Mouse (Mus musculus) heart, postnatal 0 days (tissue): ENCODE results near the gene Armcx5.
"Not testable (repeated sequence)": the region's sequence is repeated elsewhere in the genome, so short reads cannot be mapped to it uniquely, and the experiment has no call there.

Experiments used
- CTCF ChIP-seq: IDR thresholded peaks from 2 replicates; pipeline ENCODE4 v1.5.1; 2016; ENCODE audit warnings: antibody characterized with exemption, control low read depth, low read depth
- EP300 ChIP-seq: IDR thresholded peaks from 2 replicates; pipeline ENCODE4 v1.6.1; 2016; ENCODE audit warnings: antibody characterized with exemption, low read depth

GRCm38 (mm10) chrX:135796305-135797211, 54.0 kb downstream of the Armcx5 start:
- not testable (repeated sequence) for TF ChIP-seq CTCF, EP300
